Mouse (Mus musculus) stomach, postnatal 0 days (tissue): ENCODE results near the gene Kif23.

ENCODE experiments used
- CTCF ChIP-seq: IDR thresholded peaks from 2 replicates; pipeline ENCODE4 v1.5.1; 2016; ENCODE audit warnings: antibody characterized with exemption, low read depth, mild to moderate bottlenecking, moderate library complexity
- EP300 ChIP-seq: optimal IDR thresholded peaks from 2 replicates; pipeline ENCODE3; 2016; ENCODE audit warnings: antibody characterized with exemption

GRCm38 (mm10) chr9:61960753-61961152 lies 14.2 kb upstream of the Kif23 start:
- TF ChIP-seq CTCF: no peak
- TF ChIP-seq EP300: no peak
